Mouse (Mus musculus): Measurements from ENCODE around the gene Dyrk1a. TPM values are rescaled to one million over a fixed set of nuclear protein-coding genes. Genes with fewer than 3 reads are reported as not detected.

Gene Dyrk1a
- polyA plus RNA-seq, 1 experiment from 2014 or later: 9.4 TPM

- peaks cover 15% of the 10 kb centered on the region for H3K4me1 ChIP-seq (ENCODE audit: control insufficient read depth, insufficient read depth, low read depth, low read length)
Measured at GRCm38 (mm10) chr16:94580844-94581405, 11.1 kb downstream of the Dyrk1a start.

GRCm38 (mm10) chr16:94586349-94586990 lies 16.7 kb downstream of the Dyrk1a start:
- H3K4me3 ChIP-seq (ENCODE audit: low read length): no peak overlapping the region
- H3K9ac ChIP-seq (ENCODE audit: low read depth, low read length): no peak overlapping the region
- no peaks in the 10 kb centered on the region for H3K36me3 ChIP-seq (ENCODE audit: control insufficient read depth, insufficient read depth, low read length)
- H3K27ac ChIP-seq (ENCODE audit: low read depth, low read length): no peak overlapping the region
- WGBS: 64% methylated on average over 7 of the region's 7 CpGs
- no peak for ATAC-seq
- H3K4me1 ChIP-seq (ENCODE audit: control insufficient read depth, insufficient read depth, low read depth, low read length): peaks cover 40% of the 10 kb centered on the region
- H3K9me3 ChIP-seq (ENCODE audit: control insufficient read depth, low read length): no peaks in the 10 kb centered on the region
- no peak overlapping the region for H3K4me2 ChIP-seq (ENCODE audit: low read length)
- no peaks in the 10 kb centered on the region for H3K27me3 ChIP-seq (replicated peaks; ENCODE audit: control insufficient read depth, insufficient read depth, low read length)

More at GRCm38 (mm10) chr16:94580844-94581405, 11.1 kb downstream of the Dyrk1a start:
- WGBS: 19% methylated on average over 7 of the region's 7 CpGs
- no peaks in the 10 kb centered on the region for H3K36me3 ChIP-seq (ENCODE audit: control insufficient read depth, insufficient read depth, low read length)
- no peak overlapping the region for H3K9ac ChIP-seq (ENCODE audit: low read depth, low read length)
- peak; percentile 48; the same call in 1 of the 2 replicates for ATAC-seq
- H3K27ac ChIP-seq (ENCODE audit: low read depth, low read length): no peak overlapping the region
- H3K9me3 ChIP-seq (ENCODE audit: control insufficient read depth, low read length): no peaks in the 10 kb centered on the region
- H3K27me3 ChIP-seq (replicated peaks; ENCODE audit: control insufficient read depth, insufficient read depth, low read length): no peaks in the 10 kb centered on the region
- no peak overlapping the region for H3K4me3 ChIP-seq (ENCODE audit: low read length)
- no peak overlapping the region for H3K4me2 ChIP-seq (ENCODE audit: low read length)

- Histone ChIP-seq H3K4me1 (ENCODE audit: control insufficient read depth, insufficient read depth, low read depth, low read length) (peaks cover 40% of the 10 kb centered on the region), H3K4me3 (ENCODE audit: low read length) (no peak overlapping the region), H3K36me3 (ENCODE audit: control insufficient read depth, insufficient read depth, low read length) (no peaks in the 10 kb centered on the region), H3K9me3 (ENCODE audit: control insufficient read depth, low read length) (no peaks in the 10 kb centered on the region), H3K27ac (ENCODE audit: low read depth, low read length) (no peak overlapping the region), H3K9ac (ENCODE audit: low read depth, low read length) (no peak overlapping the region), H3K4me2 (ENCODE audit: low read length) (no peak overlapping the region), H3K27me3 (replicated peaks; ENCODE audit: control insufficient read depth, insufficient read depth, low read length) (no peaks in the 10 kb centered on the region)
- ATAC-seq: no peak
- WGBS: 84% methylated on average over 4 of the region's 4 CpGs
Measured at GRCm38 (mm10) chr16:94587461-94587860, 17.7 kb downstream of the Dyrk1a start.

- peak; percentile 52; the same call in 1 of the 2 replicates for ATAC-seq
- Histone ChIP-seq H3K9ac (ENCODE audit: low read depth, low read length) (no peak overlapping the region), H3K9me3 (ENCODE audit: control insufficient read depth, low read length) (no peaks in the 10 kb centered on the region), H3K4me3 (ENCODE audit: low read length) (no peak overlapping the region), H3K4me2 (ENCODE audit: low read length) (no peak overlapping the region), H3K27me3 (replicated peaks; ENCODE audit: control insufficient read depth, insufficient read depth, low read length) (no peaks in the 10 kb centered on the region), H3K27ac (ENCODE audit: low read depth, low read length) (peak overlapping the region; percentile 24; the same call in 1 of the 2 replicates), H3K4me1 (ENCODE audit: control insufficient read depth, insufficient read depth, low read depth, low read length) (peaks cover 40% of the 10 kb centered on the region), H3K36me3 (ENCODE audit: control insufficient read depth, insufficient read depth, low read length) (no peaks in the 10 kb centered on the region)
- WGBS: 60% methylated on average over 8 of the region's 8 CpGs
Measured at GRCm38 (mm10) chr16:94588171-94588570, 18.4 kb downstream of the Dyrk1a start.

GRCm38 (mm10) chr16:94588974-94589373 lies 19.2 kb downstream of the Dyrk1a start:
- Histone ChIP-seq H3K4me1 (ENCODE audit: control insufficient read depth, insufficient read depth, low read depth, low read length) (peaks cover 37% of the 10 kb centered on the region), H3K27me3 (replicated peaks; ENCODE audit: control insufficient read depth, insufficient read depth, low read length) (no peaks in the 10 kb centered on the region), H3K9ac (ENCODE audit: low read depth, low read length) (no peak overlapping the region), H3K36me3 (ENCODE audit: control insufficient read depth, insufficient read depth, low read length) (no peaks in the 10 kb centered on the region), H3K27ac (ENCODE audit: low read depth, low read length) (no peak overlapping the region), H3K9me3 (ENCODE audit: control insufficient read depth, low read length) (no peaks in the 10 kb centered on the region), H3K4me2 (ENCODE audit: low read length) (no peak overlapping the region), H3K4me3 (ENCODE audit: low read length) (no peak overlapping the region)
- ATAC-seq: no peak
- 88% methylated on average over 6 of the region's 6 CpGs for WGBS

- peaks cover 35% of the 10 kb centered on the region for H3K4me1 ChIP-seq (ENCODE audit: control insufficient read depth, insufficient read depth, low read depth, low read length)
- H3K4me2 ChIP-seq (ENCODE audit: low read length): no peak overlapping the region
- no peak for ATAC-seq
- H3K27me3 ChIP-seq (replicated peaks; ENCODE audit: control insufficient read depth, insufficient read depth, low read length): no peaks in the 10 kb centered on the region
- H3K36me3 ChIP-seq (ENCODE audit: control insufficient read depth, insufficient read depth, low read length): no peaks in the 10 kb centered on the region
- no peaks in the 10 kb centered on the region for H3K9me3 ChIP-seq (ENCODE audit: control insufficient read depth, low read length)
- WGBS: 81% methylated on average over 1 of the region's 1 CpGs
- no peak overlapping the region for H3K27ac ChIP-seq (ENCODE audit: low read depth, low read length)
- H3K9ac ChIP-seq (ENCODE audit: low read depth, low read length): no peak overlapping the region
- H3K4me3 ChIP-seq (ENCODE audit: low read length): no peak overlapping the region
Measured at GRCm38 (mm10) chr16:94589648-94590047, 19.8 kb downstream of the Dyrk1a start.

- Histone ChIP-seq H3K9ac (ENCODE audit: low read depth, low read length) (no peak overlapping the region), H3K4me2 (ENCODE audit: low read length) (no peak overlapping the region), H3K36me3 (ENCODE audit: control insufficient read depth, insufficient read depth, low read length) (no peaks in the 10 kb centered on the region), H3K9me3 (ENCODE audit: control insufficient read depth, low read length) (no peaks in the 10 kb centered on the region), H3K27ac (ENCODE audit: low read depth, low read length) (no peak overlapping the region), H3K27me3 (replicated peaks; ENCODE audit: control insufficient read depth, insufficient read depth, low read length) (no peaks in the 10 kb centered on the region), H3K4me3 (ENCODE audit: low read length) (no peak overlapping the region), H3K4me1 (ENCODE audit: control insufficient read depth, insufficient read depth, low read depth, low read length) (peaks cover 35% of the 10 kb centered on the region)
- ATAC-seq: no peak
- WGBS: 91% methylated on average over 1 of the region's 1 CpGs
Measured at GRCm38 (mm10) chr16:94590214-94590613, 20.4 kb downstream of the Dyrk1a start.

GRCm38 (mm10) chr16:94590977-94591376 lies 21.2 kb downstream of the Dyrk1a start:
- Histone ChIP-seq H3K4me3 (ENCODE audit: low read length) (no peak overlapping the region), H3K4me1 (ENCODE audit: control insufficient read depth, insufficient read depth, low read depth, low read length) (peaks cover 35% of the 10 kb centered on the region), H3K27me3 (replicated peaks; ENCODE audit: control insufficient read depth, insufficient read depth, low read length) (no peaks in the 10 kb centered on the region), H3K4me2 (ENCODE audit: low read length) (no peak overlapping the region), H3K9me3 (ENCODE audit: control insufficient read depth, low read length) (no peaks in the 10 kb centered on the region), H3K9ac (ENCODE audit: low read depth, low read length) (no peak overlapping the region), H3K36me3 (ENCODE audit: control insufficient read depth, insufficient read depth, low read length) (no peaks in the 10 kb centered on the region), H3K27ac (ENCODE audit: low read depth, low read length) (no peak overlapping the region)
- WGBS: 61% methylated on average over 8 of the region's 8 CpGs
- ATAC-seq: no peak

- Histone ChIP-seq H3K27ac (ENCODE audit: low read depth, low read length) (no peak overlapping the region), H3K9me3 (ENCODE audit: control insufficient read depth, low read length) (no peaks in the 10 kb centered on the region), H3K4me3 (ENCODE audit: low read length) (no peak overlapping the region), H3K4me2 (ENCODE audit: low read length) (no peak overlapping the region), H3K36me3 (ENCODE audit: control insufficient read depth, insufficient read depth, low read length) (no peaks in the 10 kb centered on the region), H3K4me1 (ENCODE audit: control insufficient read depth, insufficient read depth, low read depth, low read length) (peaks cover 32% of the 10 kb centered on the region), H3K27me3 (replicated peaks; ENCODE audit: control insufficient read depth, insufficient read depth, low read length) (no peaks in the 10 kb centered on the region), H3K9ac (ENCODE audit: low read depth, low read length) (no peak overlapping the region)
- 82% methylated on average over 3 of the region's 3 CpGs for WGBS
- ATAC-seq: no peak
Measured at GRCm38 (mm10) chr16:94591536-94591935, 21.7 kb downstream of the Dyrk1a start.
